Mouse (Mus musculus): ENCODE measurements around the gene Defb28. TPM values are rescaled to one million over a fixed set of nuclear protein-coding genes. Genes with fewer than 3 reads are reported as not detected.

The Defb28 gene
- polyA plus RNA-seq (2014; fragmentation: Illumina TruSeq; extraction: RNeasy Lipid Tissue Mini Kit (QIAGEN cat#74804); ENCODE audit: low read depth, low replicate concordance), result not detected

GRCm38 (mm10) chr2:152517981-152518380 is at the start of gene Defb28:
Gene Defb28 (plus strand): TSS chr2:152518255.

GRCm38 (mm10) chr2:152476763-152477162 is 41.3 kb upstream of the Defb28 start, which contains the start of gene Defb20:
Gene Defb20 (plus strand): TSS chr2:152477063.

GRCm38 (mm10) chr2:152490038-152490437 is 28.0 kb upstream of the Defb28 start, which contains the start of gene Defb22:
Gene Defb22 (minus strand): TSS chr2:152490138.

GRCm38 (mm10) chr2:152511592-152511991 is 6.5 kb upstream of the Defb28 start, which contains the start of gene Defb26:
Gene Defb26 (minus strand): TSS chr2:152511692.

GRCm38 (mm10) chr2:152539944-152540710 is 22.1 kb downstream of the Defb28 start, which contains the start of gene Defb29:
Gene Defb29 (minus strand): TSS chr2:152540098.

GRCm38 (mm10) chr2:152569038-152569437 is 51.0 kb downstream of the Defb28 start, which contains the start of gene Gm17416:
Gene Gm17416 (plus strand): TSS chr2:152569338.

Other genes with a start within 250 kb of the Defb28 start
- gene Tbc1d20, start 224.4 kb upstream of the Defb28 start, polyA plus RNA-seq (2014; fragmentation: Illumina TruSeq; extraction: RNeasy Lipid Tissue Mini Kit (QIAGEN cat#74804); ENCODE audit: low read depth, low replicate concordance), result 12.4 TPM
- gene Rbck1, start 185.6 kb upstream of the Defb28 start, polyA plus RNA-seq (2014; fragmentation: Illumina TruSeq; extraction: RNeasy Lipid Tissue Mini Kit (QIAGEN cat#74804); ENCODE audit: low read depth, low replicate concordance), result 1.8 TPM
- gene Trib3, start 174.2 kb upstream of the Defb28 start, polyA plus RNA-seq (2014; fragmentation: Illumina TruSeq; extraction: RNeasy Lipid Tissue Mini Kit (QIAGEN cat#74804); ENCODE audit: low read depth, low replicate concordance), result 0.61 TPM
- gene Nrsn2, start 141.6 kb upstream of the Defb28 start, polyA plus RNA-seq (2014; fragmentation: Illumina TruSeq; extraction: RNeasy Lipid Tissue Mini Kit (QIAGEN cat#74804); ENCODE audit: low read depth, low replicate concordance), result not detected
- 0.34 TPM for gene Sox12, start 120.2 kb upstream of the Defb28 start, polyA plus RNA-seq (2014; fragmentation: Illumina TruSeq; extraction: RNeasy Lipid Tissue Mini Kit (QIAGEN cat#74804); ENCODE audit: low read depth, low replicate concordance)
- gene Zcchc3, start 103.2 kb upstream of the Defb28 start, polyA plus RNA-seq (2014; fragmentation: Illumina TruSeq; extraction: RNeasy Lipid Tissue Mini Kit (QIAGEN cat#74804); ENCODE audit: low read depth, low replicate concordance), result 0.19 TPM
- not detected for gene 6820408C15Rik, start 102.7 kb upstream of the Defb28 start, polyA plus RNA-seq (2014; fragmentation: Illumina TruSeq; extraction: RNeasy Lipid Tissue Mini Kit (QIAGEN cat#74804); ENCODE audit: low read depth, low replicate concordance)
- not detected for gene Defb23, start 53.6 kb upstream of the Defb28 start, polyA plus RNA-seq (2014; fragmentation: Illumina TruSeq; extraction: RNeasy Lipid Tissue Mini Kit (QIAGEN cat#74804); ENCODE audit: low read depth, low replicate concordance)
- gene Defb20, start 41.2 kb upstream of the Defb28 start, polyA plus RNA-seq (2014; fragmentation: Illumina TruSeq; extraction: RNeasy Lipid Tissue Mini Kit (QIAGEN cat#74804); ENCODE audit: low read depth, low replicate concordance), result not detected
- not detected for gene Defb22, start 28.1 kb upstream of the Defb28 start, polyA plus RNA-seq (2014; fragmentation: Illumina TruSeq; extraction: RNeasy Lipid Tissue Mini Kit (QIAGEN cat#74804); ENCODE audit: low read depth, low replicate concordance)
- not detected for gene Defb26, start 6.6 kb upstream of the Defb28 start, polyA plus RNA-seq (2014; fragmentation: Illumina TruSeq; extraction: RNeasy Lipid Tissue Mini Kit (QIAGEN cat#74804); ENCODE audit: low read depth, low replicate concordance)
- gene Defb29, start 21.8 kb downstream of the Defb28 start, polyA plus RNA-seq (2014; fragmentation: Illumina TruSeq; extraction: RNeasy Lipid Tissue Mini Kit (QIAGEN cat#74804); ENCODE audit: low read depth, low replicate concordance), result not detected
- gene Gm17416, start 51.1 kb downstream of the Defb28 start, polyA plus RNA-seq (2014; fragmentation: Illumina TruSeq; extraction: RNeasy Lipid Tissue Mini Kit (QIAGEN cat#74804); ENCODE audit: low read depth, low replicate concordance), result not detected
- not detected for gene Defb21, start 54.5 kb downstream of the Defb28 start, polyA plus RNA-seq (2014; fragmentation: Illumina TruSeq; extraction: RNeasy Lipid Tissue Mini Kit (QIAGEN cat#74804); ENCODE audit: low read depth, low replicate concordance)
- gene Defb19, start 62.1 kb downstream of the Defb28 start, polyA plus RNA-seq (2014; fragmentation: Illumina TruSeq; extraction: RNeasy Lipid Tissue Mini Kit (QIAGEN cat#74804); ENCODE audit: low read depth, low replicate concordance), result not detected
- not detected for gene Defb45, start 81.1 kb downstream of the Defb28 start, polyA plus RNA-seq (2014; fragmentation: Illumina TruSeq; extraction: RNeasy Lipid Tissue Mini Kit (QIAGEN cat#74804); ENCODE audit: low read depth, low replicate concordance)
- gene Defb36, start 86.1 kb downstream of the Defb28 start, polyA plus RNA-seq (2014; fragmentation: Illumina TruSeq; extraction: RNeasy Lipid Tissue Mini Kit (QIAGEN cat#74804); ENCODE audit: low read depth, low replicate concordance), result not detected
- not detected for gene Defb25, start 104.8 kb downstream of the Defb28 start, polyA plus RNA-seq (2014; fragmentation: Illumina TruSeq; extraction: RNeasy Lipid Tissue Mini Kit (QIAGEN cat#74804); ENCODE audit: low read depth, low replicate concordance)
- gene Rem1, start 108.7 kb downstream of the Defb28 start, polyA plus RNA-seq (2014; fragmentation: Illumina TruSeq; extraction: RNeasy Lipid Tissue Mini Kit (QIAGEN cat#74804); ENCODE audit: low read depth, low replicate concordance), result not detected
- gene H13, start 151.2 kb downstream of the Defb28 start, polyA plus RNA-seq (2014; fragmentation: Illumina TruSeq; extraction: RNeasy Lipid Tissue Mini Kit (QIAGEN cat#74804); ENCODE audit: low read depth, low replicate concordance), result 35.5 TPM
- 6.6 TPM for gene Mcts2, start 168.8 kb downstream of the Defb28 start, polyA plus RNA-seq (2014; fragmentation: Illumina TruSeq; extraction: RNeasy Lipid Tissue Mini Kit (QIAGEN cat#74804); ENCODE audit: low read depth, low replicate concordance)
- 8.1 TPM for gene Id1, start 218.0 kb downstream of the Defb28 start, polyA plus RNA-seq (2014; fragmentation: Illumina TruSeq; extraction: RNeasy Lipid Tissue Mini Kit (QIAGEN cat#74804); ENCODE audit: low read depth, low replicate concordance)
- gene Cox4i2, start 235.9 kb downstream of the Defb28 start, polyA plus RNA-seq (2014; fragmentation: Illumina TruSeq; extraction: RNeasy Lipid Tissue Mini Kit (QIAGEN cat#74804); ENCODE audit: low read depth, low replicate concordance), result not detected

Measured in liver, adult 10 weeks (tissue).